Comparison of ENCODE assay signal across 20 mouse cellular contexts in the genomic region with DNA sequence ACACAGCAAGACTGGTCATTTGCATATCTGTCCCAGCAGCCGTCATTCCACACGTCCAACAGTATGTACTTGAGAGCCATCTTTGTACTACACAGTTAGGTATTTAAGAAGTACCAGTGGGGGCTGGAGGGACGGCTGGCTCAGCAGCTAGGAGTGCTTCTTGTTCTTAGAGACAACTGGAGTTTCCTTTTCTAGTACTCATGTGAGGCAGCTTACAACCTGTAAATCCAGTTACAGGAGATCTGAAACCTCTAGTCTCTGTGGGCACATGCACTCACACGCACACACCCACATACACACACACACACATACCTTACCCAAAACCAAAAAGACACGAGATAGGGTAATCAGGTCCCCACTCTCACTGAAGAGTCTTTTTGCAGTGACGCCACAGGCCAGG. TPM values are rescaled to one million over a fixed set of nuclear protein-coding genes. Genes with fewer than 3 reads are reported as not detected.
DNase-seq lines count a peak whose midpoint lies in the region; ATAC-seq and TF ChIP-seq lines count a peak whose summit lies in the region.
"Had no signal": no experiment of that assay in that cellular context is flagged by ENCODE, and none has a peak within 500 bp of the region (broad histone marks: within the 10 kb centered on the region; RNA-seq: fewer than 3 reads in every experiment).

No protein-coding gene starts in this region.

- H3K4me2 ChIP-seq in liver, postnatal 0 days (ENCODE audit: low read depth, low read length) = no peak overlapping the region
- no peak overlapping the region for H3K4me2 ChIP-seq in intestine, postnatal 0 days (replicated peaks; ENCODE audit: low read depth)
- H3K4me2 ChIP-seq: hindbrain, embryonic 13.5 days; limb, embryonic 12.5 days; liver, embryonic 13.5 days; neural tube, embryonic 12.5 days had no signal

- H3K27ac ChIP-seq in liver, postnatal 0 days (ENCODE audit: low read depth) = no peak overlapping the region
- no peak overlapping the region for H3K27ac ChIP-seq in intestine, postnatal 0 days (ENCODE audit: low read depth, low read length)
- H3K27ac ChIP-seq: hindbrain, embryonic 13.5 days; kidney, postnatal 0 days; limb, embryonic 12.5 days; liver, embryonic 13.5 days; neural tube, embryonic 12.5 days had no signal

- no peaks in the 10 kb centered on the region for H3K9me3 ChIP-seq in liver, postnatal 0 days (ENCODE audit: low read length)
- H3K9me3 ChIP-seq in intestine, postnatal 0 days (ENCODE audit: control insufficient read depth) = no peaks in the 10 kb centered on the region
- H3K9me3 ChIP-seq: hindbrain, embryonic 13.5 days; liver, embryonic 13.5 days; megakaryocyte, embryonic 14.5 days; neural tube, embryonic 12.5 days had no signal

- no peak for TF ChIP-seq CTCF in lung, adult 2 months (IDR thresholded peaks at IDR 0.05; ENCODE audit: insufficient read depth, low read length)
- no peak for TF ChIP-seq CTCF in liver, postnatal 0 days (IDR thresholded peaks at IDR 0.05; ENCODE audit: low read depth)
- TF ChIP-seq CTCF in intestine, postnatal 0 days (IDR thresholded peaks at IDR 0.05; ENCODE audit: low read depth) = no peak

- H3K36me3 ChIP-seq in liver, postnatal 0 days (replicated peaks; ENCODE audit: insufficient read depth, low read length) = no peaks in the 10 kb centered on the region
- no peaks in the 10 kb centered on the region for H3K36me3 ChIP-seq in intestine, postnatal 0 days (ENCODE audit: control insufficient read depth, insufficient read depth)
- H3K36me3 ChIP-seq: hindbrain, embryonic 13.5 days; limb, embryonic 12.5 days; liver, embryonic 13.5 days; neural tube, embryonic 12.5 days had no signal

- TF ChIP-seq POLR2A in lung, adult 2 months (IDR thresholded peaks at IDR 0.05; ENCODE audit: borderline replicate concordance, extremely low read depth, low read depth, low read length) = no peak

- no peak overlapping the region for H3K9ac ChIP-seq in liver, postnatal 0 days (replicated peaks)
- no peak overlapping the region for H3K9ac ChIP-seq in intestine, postnatal 0 days (ENCODE audit: low read depth, low read length)
- H3K9ac ChIP-seq: hindbrain, embryonic 13.5 days; limb, embryonic 12.5 days; liver, embryonic 13.5 days; neural tube, embryonic 12.5 days had no signal

- no peak overlapping the region for H3K4me3 ChIP-seq in lung, adult 2 months (replicated peaks; ENCODE audit: extremely low read depth, low read depth, low read length)
- H3K4me3 ChIP-seq in liver, postnatal 0 days (ENCODE audit: low read depth, low read length) = no peak overlapping the region
- no peak overlapping the region for H3K4me3 ChIP-seq in intestine, postnatal 0 days (ENCODE audit: low read depth, low read length)
- H3K4me3 ChIP-seq: hindbrain, embryonic 13.5 days; limb, embryonic 12.5 days; liver, embryonic 13.5 days; megakaryocyte, embryonic 14.5 days; neural tube, embryonic 12.5 days had no signal

- DNase-seq in lung, adult 18-20 months = peak; percentile 48 to 65
- no peak for DNase-seq in lung, adult 2 months
- peak; percentile 83 for DNase-seq in induced T-regulatory cell, adult 2 months (ENCODE audit: low read depth)
- peak; percentile 70 for DNase-seq in lung, postnatal 25 days (ENCODE audit: low spot score)
- peak; percentile 45 for DNase-seq in thymus, postnatal 25 days
- DNase-seq in cerebellum, adult 18-20 months = no peak
- no peak for DNase-seq in liver, postnatal 0 days
- DNase-seq: cerebellum, adult 9-10 months; embryo, embryonic 11 days; gastrocnemius, postnatal 36 days; liver, embryonic 13.5 days had no signal

- 53% methylated on average over 6 of the region's 6 CpGs for WGBS in lung, adult 2 months
- 47% methylated on average over 6 of the region's 6 CpGs for WGBS in liver, postnatal 0 days (ENCODE audit: insufficient replicate concordance)
- WGBS in intestine, postnatal 0 days = 65% methylated on average over 6 of the region's 6 CpGs

- H3K27me3 ChIP-seq in liver, postnatal 0 days (ENCODE audit: insufficient read depth, low read length) = no peaks in the 10 kb centered on the region
- no peaks in the 10 kb centered on the region for H3K27me3 ChIP-seq in intestine, postnatal 0 days (replicated peaks; ENCODE audit: control insufficient read depth, insufficient read depth, low read length)
- H3K27me3 ChIP-seq: hindbrain, embryonic 13.5 days; limb, embryonic 12.5 days; liver, embryonic 13.5 days; megakaryocyte, embryonic 14.5 days; neural tube, embryonic 12.5 days; Patski had no signal

- ATAC-seq in liver, postnatal 0 days = no peak
- no peak for ATAC-seq in intestine, postnatal 0 days
- ATAC-seq: forebrain, embryonic 14.5 days; intestine, embryonic 16.5 days; Patski had no signal

- TF ChIP-seq EP300 in liver, postnatal 0 days (IDR thresholded peaks at IDR 0.05; ENCODE audit: low read depth) = no peak

- H3K4me1 ChIP-seq in lung, adult 2 months (ENCODE audit: control insufficient read depth, insufficient read depth, low read length) = 0 out of 2 replicates have a peak, but pooled peaks cover 2% of the 10 kb centered on the region
- H3K4me1 ChIP-seq in liver, postnatal 0 days (ENCODE audit: insufficient read depth) = 0 out of 2 replicates have a peak, but pooled peaks cover 2% of the 10 kb centered on the region
- H3K4me1 ChIP-seq in intestine, postnatal 0 days (replicated peaks; ENCODE audit: control insufficient read depth, insufficient read depth, low read length) = no peaks in the 10 kb centered on the region
- H3K4me1 ChIP-seq: hindbrain, embryonic 13.5 days; limb, embryonic 12.5 days; neural tube, embryonic 12.5 days had no signal

RNA-seq across cellular contexts. Expression of a gene that starts 18.9 kb away (rescaled TPM):
- polyA plus RNA-seq in lung, adult 2 months (2012; rRNA removed) = 57.1 and 71.7 TPM in 2 replicates
- polyA plus RNA-seq in liver, postnatal 0 days (2015; fragmentation: Nextera tagmentation; extraction: Ambion mirVana) = 103 and 105 TPM in 2 replicates
- polyA plus RNA-seq in intestine, postnatal 0 days (2015; fragmentation: Nextera tagmentation; extraction: Ambion mirVana) = 132 and 134 TPM in 2 replicates

Comparison
In these comparisons a context has a peak if more than half of its experiments do, and no peak if none do; other contexts are left out.
1. DNase-seq: peak in lung, adult 18-20 months (2 of 2), induced T-regulatory cell, adult 2 months (single experiment), lung, postnatal 25 days (single experiment) and thymus, postnatal 25 days (single experiment); none in lung, adult 2 months (single experiment), cerebellum, adult 18-20 months (0 of 2) and liver, postnatal 0 days (single experiment).